Mouse (Mus musculus) cerebellum, postnatal 36 days (tissue): ENCODE measurements at regions not wholly inside any gene's neighbourhood (a gene's known extent, or its start where the extent isn't known, plus 50 kb on each side); places are given as distances from the start of the nearest gene placed in this dataset.

Experiments used
- DNase-seq, 2 experiments: peaks; one replicate each; pipeline ENCODE4 v3.0.0; 2021 to 2022; ENCODE audit warnings: mixed read lengths in 2 of 2

DNA sequence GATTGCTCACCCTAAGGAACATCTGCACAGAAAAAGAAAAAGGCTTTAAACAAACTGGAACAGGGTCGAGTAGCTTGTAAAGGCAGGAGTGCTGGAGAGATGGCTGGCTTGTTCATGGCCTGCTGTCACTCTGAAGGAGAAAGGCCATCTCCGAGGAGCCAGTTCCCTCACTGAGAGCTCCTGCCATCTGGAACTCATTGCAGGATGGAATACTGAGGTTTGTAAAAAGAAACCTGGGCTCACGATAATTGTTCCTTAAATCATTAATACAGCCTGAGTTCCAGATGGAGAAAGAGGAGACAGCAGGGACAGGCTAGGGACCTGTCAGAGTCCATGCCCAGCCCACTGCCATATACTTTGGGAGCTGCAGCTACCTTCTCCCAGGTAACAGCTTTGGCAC is 100.8 kb upstream of the Gm12830 start:
- no peak for DNase-seq

GRCm38 (mm10) chr4:114721386-114721785 is 100.1 kb upstream of the Gm12830 start:
- no peak for DNase-seq

DNA sequence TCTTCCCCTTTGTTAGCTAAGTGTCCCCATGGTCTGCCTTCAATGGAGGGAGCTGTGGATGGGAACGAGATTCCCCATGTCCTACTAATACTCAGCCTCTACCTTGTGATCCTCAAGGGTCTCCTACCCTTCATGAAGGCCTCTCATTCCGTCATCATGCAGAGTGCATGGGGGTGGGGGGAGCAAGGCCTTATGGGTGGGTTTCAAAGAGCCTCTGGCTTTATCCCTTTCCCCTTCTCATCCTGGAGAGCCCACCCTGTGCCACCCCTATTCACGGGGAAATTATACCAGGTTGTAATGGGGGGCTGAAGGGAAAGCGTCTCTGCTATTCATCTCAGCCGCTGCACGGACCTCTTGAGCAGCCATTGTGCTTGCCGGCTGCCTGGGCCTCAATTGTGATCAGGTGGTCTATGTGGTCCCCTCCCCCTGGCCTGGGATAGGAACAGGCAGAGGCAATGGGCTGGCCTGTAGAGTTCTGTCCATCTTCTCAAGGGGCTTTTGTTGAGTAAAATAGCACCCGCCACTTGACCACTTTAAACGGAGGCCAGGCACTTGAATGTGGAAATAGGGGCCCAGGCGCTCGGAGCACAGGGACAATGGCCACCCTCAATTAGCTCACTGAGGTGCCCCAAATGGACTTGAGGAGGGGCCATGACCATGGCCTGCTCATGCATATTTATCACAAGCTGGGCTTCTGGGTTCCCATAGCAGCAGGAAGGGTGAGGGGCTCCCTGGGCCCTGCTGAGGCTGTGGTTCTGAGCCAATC is 93.1 kb upstream of the Gm12830 start:
- no peak for DNase-seq

- no peak for DNase-seq
Observed at GRCm38 (mm10) chr4:114733256-114734004, 88.1 kb upstream of the Gm12830 start.

DNA sequence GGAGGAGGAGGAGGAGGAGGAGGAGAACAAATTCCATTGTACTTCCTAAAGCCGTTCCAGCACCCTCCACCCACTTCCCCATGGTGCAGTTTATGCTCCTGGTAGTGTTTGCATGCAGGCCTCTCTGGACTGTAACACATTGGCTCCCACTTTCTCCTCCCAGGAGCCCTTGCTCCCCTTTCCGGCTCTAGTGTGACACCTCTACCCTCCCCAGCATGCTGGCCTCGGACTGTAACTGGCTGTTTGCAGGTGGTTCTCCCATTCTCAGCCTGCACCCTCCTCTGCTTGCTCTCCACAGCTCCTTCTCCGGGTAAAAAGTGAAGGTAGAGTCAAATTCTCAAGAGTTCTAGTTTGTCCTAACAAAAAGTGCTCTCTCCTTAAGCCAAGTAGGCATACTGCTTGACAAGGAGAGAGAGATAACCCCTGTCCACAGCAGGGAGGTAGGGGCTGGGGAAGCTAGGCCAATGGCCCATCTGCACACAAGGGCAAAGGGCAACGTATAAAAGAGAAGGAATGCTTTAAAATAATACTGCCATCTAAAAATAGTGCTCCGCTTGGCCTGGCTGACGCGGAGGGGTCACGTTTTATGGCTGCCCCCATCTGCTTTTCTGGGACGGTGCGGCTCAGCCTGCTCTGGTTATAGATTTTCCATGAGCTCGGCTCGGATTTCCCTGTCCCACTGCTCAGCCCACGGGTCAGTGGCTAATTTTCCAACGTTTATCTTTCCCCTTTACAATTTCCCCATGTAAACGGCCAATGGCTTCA is 82.4 kb upstream of the Gm12830 start:
- no peak for DNase-seq

- no peak for DNase-seq
Observed at GRCm38 (mm10) chr4:114748131-114748530, 73.4 kb upstream of the Gm12830 start.

- no peak for DNase-seq
Observed at GRCm38 (mm10) chr4:114759837-114760236, 61.7 kb upstream of the Gm12830 start.

- no peak for DNase-seq
Observed at GRCm38 (mm10) chr4:114766643-114767393, 54.7 kb upstream of the Gm12830 start.
